Mouse (Mus musculus) brain, embryonic 14.5 days (tissue): ENCODE results near the gene Nrp2.

ENCODE experiments used
- CTCF ChIP-seq: fragments of 200-500 bp; IDR thresholded peaks from 2 replicates; pipeline ENCODE4 v1.5.1; 2012; ENCODE audit warnings: inconsistent platforms, mild to moderate bottlenecking, moderate library complexity, borderline replicate concordance; ENCODE audit not compliant: insufficient read depth, insufficient read length; ENCODE audit errors: extremely low read depth
- POLR2A ChIP-seq: fragments of 200-500 bp; IDR thresholded peaks from 2 replicates; pipeline ENCODE4 v1.6.1; 2012; ENCODE audit warnings: mild to moderate bottlenecking, inconsistent platforms, borderline replicate concordance; ENCODE audit not compliant: poor library complexity, insufficient read depth, insufficient read length, severe bottlenecking; ENCODE audit errors: extremely low read depth

DNA sequence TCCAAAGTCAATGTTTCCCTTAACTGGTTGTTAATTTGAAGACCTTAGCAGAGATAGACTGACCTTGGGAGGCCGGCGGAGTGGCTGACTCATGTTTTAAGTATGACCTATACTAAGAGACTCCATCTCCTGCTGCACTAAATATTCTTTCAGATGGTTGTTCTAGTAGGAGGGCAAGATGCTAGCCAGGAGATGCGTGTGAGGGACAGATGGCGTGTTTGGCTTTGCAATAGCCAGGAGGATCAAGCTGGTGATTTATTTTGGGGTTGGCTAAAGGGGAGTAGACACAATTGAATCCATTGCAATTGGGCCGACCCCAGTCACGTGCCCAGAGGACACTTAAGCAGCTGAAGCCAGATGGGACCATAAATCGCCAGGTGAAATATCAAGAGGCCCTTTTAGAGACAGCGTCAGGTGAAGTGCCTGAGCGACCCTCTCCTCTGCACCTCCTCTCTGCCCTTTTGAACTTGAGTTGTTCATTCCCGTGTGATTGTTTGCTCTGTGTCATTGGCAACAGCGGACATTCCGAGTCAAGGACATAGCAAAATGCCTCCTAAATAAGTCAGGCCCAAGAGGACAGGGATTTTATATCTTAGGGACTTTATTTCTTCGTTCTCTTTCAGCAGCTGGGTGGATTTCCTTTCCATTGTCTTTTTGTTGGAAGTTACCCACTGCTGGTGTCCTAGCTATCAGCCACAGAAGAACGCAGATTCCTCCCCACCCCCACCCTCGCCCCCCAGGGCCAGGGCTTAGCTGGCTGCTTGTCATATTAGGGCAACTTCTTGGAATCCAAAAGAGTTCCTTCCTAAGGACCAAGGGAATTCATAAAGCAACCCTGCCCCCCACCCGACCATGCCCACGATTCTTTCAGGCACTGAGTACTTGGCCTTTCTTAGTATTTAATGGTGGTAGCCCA is 74.5 kb downstream of the Nrp2 start:
- no peak for TF ChIP-seq CTCF
- TF ChIP-seq POLR2A, result no peak
